Mouse (Mus musculus): ENCODE measurements around the gene Atp6v0b.

- TF ChIP-seq CTCF (IDR thresholded peaks at IDR 0.05; ENCODE audit: low read depth) (no peak), EP300 (IDR thresholded peaks at IDR 0.05; ENCODE audit: low read depth) (no peak)
Measured at GRCm38 (mm10) chr4:117836204-117836767, 50.8 kb downstream of the Atp6v0b start.

Data from heart, postnatal 0 days (tissue).